Mouse (Mus musculus) erythroblast, embryonic 14.5 days (primary cell): ENCODE results near the gene Gm36210. TPM values are rescaled to one million over a fixed set of nuclear protein-coding genes. Genes with fewer than 3 reads are reported as not detected.
"Not testable (repeated sequence)": the region's sequence is repeated elsewhere in the genome, so short reads cannot be mapped to it uniquely, and the experiment has no call there.

Experiments
- H3K27me3 ChIP-seq: 2 replicates; pipeline ENCODE4 v1.6.1; 2012; ENCODE audit warnings: inconsistent platforms; ENCODE audit not compliant: control insufficient read depth
- H3K36me3 ChIP-seq: 2 replicates; pipeline ENCODE4 v1.6.1; 2012; ENCODE audit warnings: mild to moderate bottlenecking, inconsistent platforms; ENCODE audit not compliant: control insufficient read depth
- H3K4me1 ChIP-seq: 2 replicates; pipeline ENCODE4 v1.6.1; 2012; ENCODE audit warnings: inconsistent platforms; ENCODE audit not compliant: control insufficient read depth
- H3K4me3 ChIP-seq: replicated peaks from 2 replicates; pipeline ENCODE3; 2012; ENCODE audit warnings: moderate library complexity, mild to moderate bottlenecking, inconsistent platforms
- H3K9me3 ChIP-seq: 2 replicates; pipeline ENCODE4 v1.6.1; 2012; ENCODE audit warnings: low read length, inconsistent platforms, mixed read lengths; ENCODE audit not compliant: control insufficient read depth
- GATA1 ChIP-seq: IDR thresholded peaks from 2 replicates; pipeline ENCODE4 v1.6.1; 2012; ENCODE audit warnings: low read length, inconsistent platforms, mixed read lengths
- TAL1 ChIP-seq: IDR thresholded peaks from 3 replicates; pipeline ENCODE4 v1.6.1; 2012; ENCODE audit warnings: low read length, inconsistent platforms, mixed read lengths
- polyA plus RNA-seq: library from polyadenylated mRNA; stranded (reverse); fragments of >175 nt; gene quantifications from 2 replicates; pipeline ENCODE4 v1.2.3, GENCODE M21; 2012

Gm36210 gene
- polyA plus RNA-seq, 1 experiment, result not detected

- no peaks in the 10 kb centered on the region for H3K27me3 ChIP-seq
- no peaks in the 10 kb centered on the region for H3K36me3 ChIP-seq
- peaks cover 28% of the 10 kb centered on the region for H3K4me1 ChIP-seq
- peak overlapping the region; percentile 84 for H3K4me3 ChIP-seq
- H3K9me3 ChIP-seq, result no peaks in the 10 kb centered on the region
- TF ChIP-seq GATA1, result no peak
- no peak for TF ChIP-seq TAL1
These were observed 39.6 kb downstream of the Gm36210 start for GRCm38 (mm10) chr7:4866631-4867180.

- Histone ChIP-seq H3K9me3 (no peaks in the 10 kb centered on the region), H3K4me1 (peaks cover 24% of the 10 kb centered on the region), H3K27me3 (no peaks in the 10 kb centered on the region), H3K4me3 (peak overlapping the region; percentile 84), H3K36me3 (no peaks in the 10 kb centered on the region)
- TF ChIP-seq GATA1 (no peak), TAL1 (no peak)
These were observed 40.5 kb downstream of the Gm36210 start for GRCm38 (mm10) chr7:4865579-4866493.

- Histone ChIP-seq H3K36me3 (no peaks in the 10 kb centered on the region), H3K27me3 (no peaks in the 10 kb centered on the region), H3K4me1 (peaks cover 21% of the 10 kb centered on the region), H3K4me3 (peak overlapping the region; percentile 84), H3K9me3 (no peaks in the 10 kb centered on the region)
- TF ChIP-seq GATA1 (no peak), TAL1 (no peak)
These were observed 41.2 kb downstream of the Gm36210 start for GRCm38 (mm10) chr7:4865090-4865489.

- TF ChIP-seq TAL1 (no peak), GATA1 (no peak)
- Histone ChIP-seq H3K27me3 (no peaks in the 10 kb centered on the region), H3K36me3 (no peaks in the 10 kb centered on the region), H3K4me1 (peaks cover 21% of the 10 kb centered on the region), H3K9me3 (no peaks in the 10 kb centered on the region), H3K4me3 (no peak overlapping the region)
These were observed 42.0 kb downstream of the Gm36210 start for GRCm38 (mm10) chr7:4864130-4864845.

GRCm38 (mm10) chr7:4863541-4864080 lies 42.7 kb downstream of the Gm36210 start:
- Histone ChIP-seq H3K4me1 (peaks cover 21% of the 10 kb centered on the region), H3K27me3 (no peaks in the 10 kb centered on the region), H3K4me3 (no peak overlapping the region), H3K9me3 (no peaks in the 10 kb centered on the region), H3K36me3 (no peaks in the 10 kb centered on the region)
- TF ChIP-seq GATA1 (no peak), TAL1 (no peak)

GRCm38 (mm10) chr7:4863041-4863440 lies 43.3 kb downstream of the Gm36210 start:
- Histone ChIP-seq H3K27me3 (no peaks in the 10 kb centered on the region), H3K9me3 (no peaks in the 10 kb centered on the region), H3K4me1 (peaks cover 21% of the 10 kb centered on the region), H3K36me3 (no peaks in the 10 kb centered on the region), H3K4me3 (no peak overlapping the region)
- TF ChIP-seq GATA1, result no peak
- TF ChIP-seq TAL1, result no peak

- H3K27me3 ChIP-seq, H3K9me3 ChIP-seq, H3K36me3 ChIP-seq, H3K4me1 ChIP-seq, H3K4me3 ChIP-seq: not testable (repeated sequence)
These were observed 45.4 kb downstream of the Gm36210 start for GRCm38 (mm10) chr7:4860926-4861325.

GRCm38 (mm10) chr7:4859418-4859978 lies 46.8 kb downstream of the Gm36210 start:
- no peaks in the 10 kb centered on the region for H3K9me3 ChIP-seq
- H3K4me1 ChIP-seq, result no peaks in the 10 kb centered on the region
- H3K27me3 ChIP-seq, result 0 out of 2 replicates have a peak, but pooled peaks cover 2% of the 10 kb centered on the region
- TF ChIP-seq GATA1 (no peak), TAL1 (no peak)
- H3K36me3 ChIP-seq, result no peaks in the 10 kb centered on the region
- H3K4me3 ChIP-seq, result no peak overlapping the region
